Mouse (Mus musculus) ovary, postnatal 14 days (tissue): ENCODE measurements around the gene Igfbp6.

Experiments used
- DNase-seq: peaks from one replicate; pipeline ENCODE4 v3.0.0; 2022; ENCODE audit warnings: low spot score

Gene Igfbp6

GRCm38 (mm10) chr15:102144274-102144711 lies at the start of gene Igfbp6:
Gene Igfbp6 (plus strand): TSS chr15:102144362.
- DNase-seq, result peak; percentile 36

- no peak for DNase-seq
These were observed 49.2 kb upstream of the Igfbp6 start for GRCm38 (mm10) chr15:102094988-102095387.

GRCm38 (mm10) chr15:102097147-102097915 lies 46.8 kb upstream of the Igfbp6 start:
- no peak for DNase-seq

GRCm38 (mm10) chr15:102097991-102098555 lies 46.1 kb upstream of the Igfbp6 start:
- DNase-seq, result no peak

- no peak for DNase-seq
These were observed 44.9 kb upstream of the Igfbp6 start for GRCm38 (mm10) chr15:102099260-102099659.

- no peak for DNase-seq
These were observed 44.4 kb upstream of the Igfbp6 start for GRCm38 (mm10) chr15:102099771-102100160.

GRCm38 (mm10) chr15:102100161-102100981 lies 43.8 kb upstream of the Igfbp6 start, which contains the start of gene Tns2:
Gene Tns2 (plus strand): TSS chr15:102100413.
- DNase-seq, result peak; percentile 78

- peak; percentile 45 for DNase-seq
These were observed 43.0 kb upstream of the Igfbp6 start for GRCm38 (mm10) chr15:102100996-102101671.

- peak; percentile 42 for DNase-seq
These were observed 42.3 kb upstream of the Igfbp6 start for GRCm38 (mm10) chr15:102101672-102102541.

- peak; percentile 58 for DNase-seq
These were observed 41.5 kb upstream of the Igfbp6 start for GRCm38 (mm10) chr15:102102548-102103121.

GRCm38 (mm10) chr15:102103371-102103946 lies 40.7 kb upstream of the Igfbp6 start:
- no peak for DNase-seq

GRCm38 (mm10) chr15:102103947-102104555 lies 40.1 kb upstream of the Igfbp6 start:
- peak; percentile 51 for DNase-seq

GRCm38 (mm10) chr15:102105360-102105759 lies 38.8 kb upstream of the Igfbp6 start:
- DNase-seq, result peak; percentile 53

GRCm38 (mm10) chr15:102105764-102106730 lies 38.1 kb upstream of the Igfbp6 start:
- no peak for DNase-seq

GRCm38 (mm10) chr15:102106754-102107456 lies 37.3 kb upstream of the Igfbp6 start:
- DNase-seq, result no peak

GRCm38 (mm10) chr15:102107689-102108573 lies 36.2 kb upstream of the Igfbp6 start:
- peak; percentile 46 for DNase-seq
